Mouse (Mus musculus): Measurements from ENCODE around the gene Mast1. TPM values are rescaled to one million over a fixed set of nuclear protein-coding genes. Genes with fewer than 3 reads are reported as not detected.
A peak's percentile ranks its signal among the peaks of the same experiment; 100 is the strongest.

Mast1 gene
- polyA plus RNA-seq, 1 experiment from 2014 or later = 3.2 TPM

- Histone ChIP-seq H3K27me3 (ENCODE audit: low read depth, poor library complexity, severe bottlenecking) (no peaks in the 10 kb centered on the region), H3K27ac (replicated peaks) (no peak overlapping the region; the same call in 1 of the 2 replicates), H3K4me1 (peaks cover 58% of the 10 kb centered on the region), H3K4me3 (peak overlapping the region; percentile 91; the same call in 1 of the 2 replicates), H3K9me3 (replicated peaks) (no peaks in the 10 kb centered on the region), H3K36me3 (peaks cover 40% of the 10 kb centered on the region)
- 88% methylated on average over 13 of the region's 13 CpGs for WGBS
- DNase-seq (ENCODE audit: low spot score) = no peak
These were observed 30.6 kb upstream of the Mast1 start for GRCm38 (mm10) chr8:84967532-84968304.

GRCm38 (mm10) chr8:84966603-84967002 is 29.4 kb upstream of the Mast1 start:
- peaks cover 40% of the 10 kb centered on the region for H3K36me3 ChIP-seq
- no peaks in the 10 kb centered on the region for H3K9me3 ChIP-seq (replicated peaks)
- no peaks in the 10 kb centered on the region for H3K27me3 ChIP-seq (ENCODE audit: low read depth, poor library complexity, severe bottlenecking)
- H3K4me3 ChIP-seq = 0 out of 2 replicates have a peak overlapping the region, but pooled peaks have one; percentile 80
- H3K4me1 ChIP-seq = peaks cover 55% of the 10 kb centered on the region
- H3K27ac ChIP-seq (replicated peaks) = no peak overlapping the region; the same call in 1 of the 2 replicates
- 71% methylated on average over 3 of the region's 3 CpGs for WGBS
- no peak for DNase-seq (ENCODE audit: low spot score)

- peaks cover 47% of the 10 kb centered on the region for H3K4me1 ChIP-seq
- peak overlapping the region; percentile 80 for H3K4me3 ChIP-seq
- under 1% methylated on average over 41 of the region's 41 CpGs for WGBS
- peaks cover 40% of the 10 kb centered on the region for H3K36me3 ChIP-seq
- peak overlapping the region; percentile 88 for H3K27ac ChIP-seq (replicated peaks)
- no peaks in the 10 kb centered on the region for H3K9me3 ChIP-seq (replicated peaks)
- DNase-seq (ENCODE audit: low spot score) = peak; percentile 96
- no peaks in the 10 kb centered on the region for H3K27me3 ChIP-seq (ENCODE audit: low read depth, poor library complexity, severe bottlenecking)
These were observed 28.7 kb upstream of the Mast1 start for GRCm38 (mm10) chr8:84965731-84966291.

GRCm38 (mm10) chr8:84963952-84964351 is 26.8 kb upstream of the Mast1 start:
- Histone ChIP-seq H3K4me1 (peaks cover 38% of the 10 kb centered on the region), H3K9me3 (replicated peaks) (no peaks in the 10 kb centered on the region), H3K27me3 (ENCODE audit: low read depth, poor library complexity, severe bottlenecking) (no peaks in the 10 kb centered on the region), H3K4me3 (no peak overlapping the region), H3K27ac (replicated peaks) (no peak overlapping the region), H3K36me3 (peaks cover 53% of the 10 kb centered on the region)
- WGBS = 90% methylated on average over 4 of the region's 4 CpGs
- no peak for DNase-seq (ENCODE audit: low spot score)

- no peaks in the 10 kb centered on the region for H3K27me3 ChIP-seq (ENCODE audit: low read depth, poor library complexity, severe bottlenecking)
- peaks cover under 1% of the 10 kb centered on the region for H3K4me1 ChIP-seq
- H3K36me3 ChIP-seq = peaks cover 86% of the 10 kb centered on the region
- no peak for DNase-seq (ENCODE audit: low spot score)
- H3K27ac ChIP-seq (replicated peaks) = no peak overlapping the region
- no peaks in the 10 kb centered on the region for H3K9me3 ChIP-seq (replicated peaks)
- H3K4me3 ChIP-seq = no peak overlapping the region
- WGBS = 93% methylated on average over 7 of the region's 7 CpGs
These were observed 22.7 kb upstream of the Mast1 start for GRCm38 (mm10) chr8:84959811-84960210.

GRCm38 (mm10) chr8:84956768-84957167 is 19.6 kb upstream of the Mast1 start:
- DNase-seq (ENCODE audit: low spot score) = peak; percentile 74
- Histone ChIP-seq H3K4me3 (no peak overlapping the region), H3K9me3 (replicated peaks) (no peaks in the 10 kb centered on the region), H3K36me3 (peaks cover 61% of the 10 kb centered on the region), H3K27ac (replicated peaks) (no peak overlapping the region), H3K27me3 (ENCODE audit: low read depth, poor library complexity, severe bottlenecking) (peaks cover 20% of the 10 kb centered on the region), H3K4me1 (peaks cover 6% of the 10 kb centered on the region)
- WGBS = 52% methylated on average over 2 of the region's 2 CpGs

GRCm38 (mm10) chr8:84952612-84953255 is 15.6 kb upstream of the Mast1 start:
- no peak overlapping the region for H3K27ac ChIP-seq (replicated peaks)
- 0 out of 2 replicates have a peak overlapping the region, but pooled peaks have one; percentile 11 for H3K4me3 ChIP-seq
- whole genome bisulfite sequencing = 9% methylated on average over 18 of the region's 18 CpGs
- H3K9me3 ChIP-seq (replicated peaks) = no peaks in the 10 kb centered on the region
- DNase-seq (ENCODE audit: low spot score) = no peak
- peaks cover 13% of the 10 kb centered on the region for H3K4me1 ChIP-seq
- peaks cover 24% of the 10 kb centered on the region for H3K36me3 ChIP-seq
- H3K27me3 ChIP-seq (ENCODE audit: low read depth, poor library complexity, severe bottlenecking) = peaks cover 58% of the 10 kb centered on the region

- Histone ChIP-seq H3K27me3 (ENCODE audit: low read depth, poor library complexity, severe bottlenecking) (peaks cover 87% of the 10 kb centered on the region), H3K9me3 (replicated peaks) (no peaks in the 10 kb centered on the region), H3K27ac (replicated peaks) (no peak overlapping the region), H3K4me1 (peaks cover 38% of the 10 kb centered on the region), H3K36me3 (no peaks in the 10 kb centered on the region), H3K4me3 (peak overlapping the region; percentile 2; the same call in 1 of the 2 replicates)
- 19% methylated on average over 12 of the region's 12 CpGs for WGBS
- DNase-seq (ENCODE audit: low spot score) = no peak
These were observed 12.6 kb upstream of the Mast1 start for GRCm38 (mm10) chr8:84949753-84950152.

- 16% methylated on average over 9 of the region's 9 CpGs for WGBS
- Histone ChIP-seq H3K4me3 (peak overlapping the region; percentile 79; the same call in 1 of the 2 replicates), H3K27ac (replicated peaks) (no peak overlapping the region), H3K4me1 (peaks cover 39% of the 10 kb centered on the region), H3K27me3 (ENCODE audit: low read depth, poor library complexity, severe bottlenecking) (peaks cover 90% of the 10 kb centered on the region), H3K9me3 (replicated peaks) (no peaks in the 10 kb centered on the region), H3K36me3 (no peaks in the 10 kb centered on the region)
- peak; percentile 52 for DNase-seq (ENCODE audit: low spot score)
These were observed 10.0 kb upstream of the Mast1 start for GRCm38 (mm10) chr8:84947241-84947545.

- H3K9me3 ChIP-seq (replicated peaks) = no peaks in the 10 kb centered on the region
- no peaks in the 10 kb centered on the region for H3K36me3 ChIP-seq
- DNase-seq (ENCODE audit: low spot score) = peak; percentile 55
- H3K4me1 ChIP-seq = peaks cover 39% of the 10 kb centered on the region
- peaks cover 90% of the 10 kb centered on the region for H3K27me3 ChIP-seq (ENCODE audit: low read depth, poor library complexity, severe bottlenecking)
- WGBS = 9% methylated on average over 17 of the region's 17 CpGs
- H3K4me3 ChIP-seq = peak within 1 kb of the TSS; percentile 79
- peak within 1 kb of the TSS; percentile 70 for H3K27ac ChIP-seq (replicated peaks)
These were observed 9.5 kb upstream of the Mast1 start, which contains the start of gene Rtbdn for GRCm38 (mm10) chr8:84946528-84947240. Rtbdn (plus strand) TSS chr8:84946991.

- Histone ChIP-seq H3K4me1 (peaks cover 39% of the 10 kb centered on the region), H3K27ac (replicated peaks) (peak overlapping the region; percentile 70), H3K9me3 (replicated peaks) (no peaks in the 10 kb centered on the region), H3K36me3 (no peaks in the 10 kb centered on the region), H3K4me3 (peak overlapping the region; percentile 79), H3K27me3 (ENCODE audit: low read depth, poor library complexity, severe bottlenecking) (peaks cover 89% of the 10 kb centered on the region)
- peak; percentile 75 for DNase-seq (ENCODE audit: low spot score)
- WGBS = 2% methylated on average over 41 of the region's 67 CpGs
These were observed 8.7 kb upstream of the Mast1 start for GRCm38 (mm10) chr8:84945633-84946527.

Data from midbrain, embryonic 10.5 days (tissue).